Mouse (Mus musculus) yolk sac, embryonic 10.5 days (tissue): ENCODE data around the gene Cdc42se1.

ENCODE experiments used
- DNase-seq: peaks from one replicate; pipeline ENCODE4 v3.0.0-alpha.2; 2017; ENCODE audit warnings: low spot score

Cdc42se1 gene

DNA sequence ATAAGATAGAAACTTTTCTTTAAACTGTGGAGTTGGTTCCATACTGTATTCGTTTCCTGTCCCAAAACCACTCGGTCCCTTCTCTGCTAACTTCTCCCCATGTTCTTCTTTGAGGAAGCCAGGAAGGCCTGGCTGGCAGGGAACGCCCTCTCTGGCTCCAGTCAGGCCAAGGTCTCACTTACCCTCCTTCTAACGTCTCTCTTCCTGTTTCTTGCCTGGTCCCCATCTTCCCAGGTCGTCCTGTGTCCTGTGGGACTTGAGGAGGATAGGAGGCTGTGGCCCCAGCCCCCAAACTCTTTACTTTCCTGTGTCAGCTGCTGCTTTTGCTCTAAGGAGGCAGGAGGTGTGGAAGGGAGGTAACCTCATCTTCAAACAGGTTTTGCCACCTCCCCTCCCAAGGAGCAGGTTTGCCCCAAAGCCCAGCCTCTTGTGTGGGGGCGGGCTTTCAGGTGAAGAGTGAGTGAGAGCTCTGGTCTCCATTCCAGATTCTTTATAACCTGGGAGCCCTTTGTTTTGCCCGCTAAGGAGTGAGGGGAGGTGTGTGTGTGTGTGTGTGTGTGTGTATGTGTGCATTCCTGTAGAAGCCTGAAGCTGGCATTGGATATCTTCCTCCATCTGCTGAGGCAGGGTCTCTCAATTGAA, 22.4 kb downstream of the Cdc42se1 start, which contains the start of gene Bnipl:
Gene Bnipl, minus strand, starts transcription at position 411 of the 642 bp plus-strand sequence.
- DNase-seq, result no peak

DNA sequence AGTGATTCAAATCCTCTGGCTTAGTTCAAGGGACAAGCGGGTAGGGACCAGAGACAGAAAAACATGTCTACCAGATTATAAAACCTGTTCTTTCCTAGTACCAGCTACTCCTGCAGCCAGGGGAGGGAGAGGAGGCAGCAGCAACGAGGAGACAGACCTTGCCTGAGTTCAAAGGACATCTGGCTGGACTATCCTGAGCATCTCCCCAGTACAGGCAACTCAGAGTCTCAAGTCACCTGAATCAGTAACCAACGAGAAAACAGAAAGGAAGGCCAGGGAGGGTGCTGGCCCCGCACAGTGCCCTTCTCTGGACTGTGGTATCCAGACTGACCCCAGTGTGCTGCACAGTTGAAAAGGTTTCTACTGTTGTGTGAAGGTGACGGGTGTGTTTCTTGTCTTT, 28.4 kb downstream of the Cdc42se1 start:
- DNase-seq, result no peak

DNA sequence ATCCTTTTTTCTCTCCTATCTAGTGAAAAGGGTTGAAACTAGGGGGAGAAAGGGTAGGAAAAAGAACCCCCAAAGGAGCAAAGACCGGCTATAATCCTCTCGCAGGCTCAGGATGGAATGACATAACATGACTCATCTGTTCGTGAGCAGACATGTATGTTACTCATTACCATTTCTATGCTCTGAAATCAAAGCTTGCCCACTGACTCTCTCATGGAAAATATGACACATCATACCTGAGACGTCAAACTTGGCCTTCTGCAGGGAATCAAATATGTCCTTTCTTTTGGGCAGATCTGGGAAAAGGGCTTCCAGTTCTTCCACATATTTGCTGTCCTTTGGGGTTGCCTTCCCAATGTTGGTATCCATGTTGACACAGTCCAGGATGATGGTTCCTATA, 33.4 kb downstream of the Cdc42se1 start:
- DNase-seq, result no peak

DNA sequence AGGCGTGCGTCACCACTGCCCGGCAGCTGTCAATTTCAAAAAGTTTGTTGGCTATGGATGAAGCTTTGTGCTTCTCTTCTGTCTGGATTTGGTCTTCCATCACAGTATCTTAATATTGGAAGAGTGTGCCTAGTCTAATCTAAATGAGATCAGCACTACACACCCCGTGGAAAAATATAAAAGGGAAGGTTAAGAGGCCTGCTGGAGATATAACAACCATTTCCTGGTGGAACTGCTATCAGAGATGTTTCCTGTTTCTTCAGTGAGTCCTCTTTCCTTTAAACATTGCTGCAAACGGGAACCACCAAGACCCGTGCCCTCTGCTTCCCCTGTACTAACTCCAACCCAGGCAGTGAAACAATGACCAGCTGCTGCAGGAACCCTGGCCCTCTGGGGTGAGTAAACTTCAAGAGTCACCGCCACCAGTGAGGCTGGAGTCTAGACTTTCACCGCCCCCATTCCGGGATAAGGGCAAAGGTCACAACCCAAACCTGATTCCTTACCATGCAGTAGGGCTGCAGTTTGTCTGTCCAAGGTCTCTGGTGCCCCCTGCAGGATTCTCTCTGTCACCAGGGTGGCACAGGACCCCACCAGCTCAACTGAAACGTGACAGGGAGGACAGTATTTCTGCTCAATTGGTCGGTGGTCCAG, 34.7 kb downstream of the Cdc42se1 start:
- peak; percentile 92 for DNase-seq

DNA sequence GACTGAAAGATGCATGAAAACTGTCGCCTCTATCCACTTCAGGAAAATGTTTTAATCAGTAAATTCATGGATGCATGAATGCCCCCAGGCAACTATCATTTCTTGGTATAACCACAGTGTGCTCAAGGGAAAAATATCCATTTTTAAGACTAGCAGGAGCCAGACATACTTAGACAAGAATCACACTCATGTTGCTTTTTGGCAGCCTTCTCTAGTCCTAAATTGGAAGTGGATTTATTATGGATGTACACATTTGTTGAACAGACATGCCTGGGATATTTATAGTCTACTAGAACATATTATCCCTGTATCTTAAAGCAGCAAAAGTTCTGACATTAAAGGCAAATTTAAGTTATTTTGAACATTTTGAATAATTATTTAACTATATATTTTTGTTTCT, 36.2 kb downstream of the Cdc42se1 start:
- DNase-seq, result no peak

DNA sequence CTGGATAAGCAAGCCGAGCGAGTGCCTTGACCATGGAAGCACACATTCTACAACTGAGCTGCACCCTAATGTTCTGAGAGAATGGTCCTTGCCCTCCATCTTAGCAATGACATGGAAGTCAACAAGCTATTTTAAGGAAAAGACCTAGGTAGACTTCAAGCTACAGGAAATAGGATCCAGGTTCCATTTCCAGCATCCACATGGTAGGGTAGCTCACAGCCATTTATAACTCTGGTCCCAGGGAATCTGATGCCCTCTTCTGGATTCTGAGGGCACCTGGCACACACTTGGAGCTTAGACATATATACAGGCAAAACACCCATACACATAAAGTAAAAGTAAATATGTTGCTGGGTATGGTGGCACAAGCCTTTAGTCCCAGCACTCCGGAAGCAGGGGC, 37.5 kb downstream of the Cdc42se1 start:
- DNase-seq, result no peak

DNA sequence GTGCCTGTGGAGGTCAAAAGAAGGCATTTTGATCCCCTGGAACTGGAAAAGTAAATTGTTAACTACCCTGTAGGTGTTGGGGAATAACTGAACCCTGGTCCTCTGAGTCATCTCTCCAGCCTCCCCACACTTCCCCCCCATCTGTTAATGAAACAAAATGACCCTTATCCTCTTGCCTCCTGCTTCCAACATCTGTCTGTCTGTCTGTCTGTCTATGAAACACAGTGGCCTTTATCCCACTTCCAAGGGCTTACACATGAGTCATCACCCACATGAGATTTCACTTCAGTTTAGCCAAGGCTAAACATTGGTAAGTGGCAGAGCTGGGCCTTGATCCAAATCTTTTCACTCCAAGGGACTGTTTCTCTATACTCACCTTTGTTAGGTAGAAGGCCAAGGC, 39.3 kb downstream of the Cdc42se1 start:
- peak; percentile 66 for DNase-seq

DNA sequence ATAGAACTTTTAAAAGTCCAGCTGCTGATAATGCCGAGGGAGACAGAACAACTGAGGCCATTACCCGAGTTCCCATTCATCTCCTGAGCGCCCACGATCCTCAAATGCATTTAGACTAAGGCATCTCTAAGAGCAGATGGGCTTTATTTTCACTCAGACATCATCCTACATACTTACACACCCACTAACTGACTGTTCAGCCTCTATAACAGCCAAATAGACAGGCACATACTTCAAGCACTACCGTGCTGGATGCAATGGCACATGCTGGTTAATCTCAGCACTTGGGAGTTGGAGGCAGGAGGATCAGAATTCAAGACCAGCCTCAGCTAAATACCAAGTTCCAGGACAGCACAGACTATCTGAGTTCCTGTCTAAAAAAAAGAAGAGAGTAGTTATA, 41.3 kb downstream of the Cdc42se1 start:
- no peak for DNase-seq

DNA sequence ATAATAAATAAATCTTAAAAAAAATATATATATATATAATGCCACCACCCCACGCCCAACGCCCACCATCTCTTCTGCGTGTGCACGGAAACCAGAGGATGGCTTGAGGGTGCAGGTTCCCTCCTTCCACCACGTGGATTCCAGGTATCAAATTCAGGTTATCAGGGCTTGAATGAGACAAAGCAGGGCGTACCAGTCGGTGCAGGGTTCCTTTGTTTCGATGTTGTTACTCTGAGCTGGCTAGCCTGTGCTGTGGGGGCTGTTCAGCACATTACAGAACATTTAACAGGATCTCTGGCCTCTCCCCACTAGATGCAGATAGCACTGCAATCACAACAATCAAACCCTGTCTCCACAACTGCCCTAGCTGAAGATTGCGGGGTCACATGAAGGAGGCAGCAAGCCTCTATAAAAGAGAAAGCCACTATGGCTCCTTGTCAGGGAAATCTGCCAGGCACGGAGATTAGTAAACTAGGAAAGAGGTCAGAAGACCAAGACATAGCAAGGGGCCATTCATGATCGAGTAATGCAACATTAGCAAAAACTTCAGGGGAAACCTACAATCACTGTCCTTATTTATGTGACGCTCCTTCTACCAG, 42.3 kb downstream of the Cdc42se1 start:
- DNase-seq, result no peak

DNA sequence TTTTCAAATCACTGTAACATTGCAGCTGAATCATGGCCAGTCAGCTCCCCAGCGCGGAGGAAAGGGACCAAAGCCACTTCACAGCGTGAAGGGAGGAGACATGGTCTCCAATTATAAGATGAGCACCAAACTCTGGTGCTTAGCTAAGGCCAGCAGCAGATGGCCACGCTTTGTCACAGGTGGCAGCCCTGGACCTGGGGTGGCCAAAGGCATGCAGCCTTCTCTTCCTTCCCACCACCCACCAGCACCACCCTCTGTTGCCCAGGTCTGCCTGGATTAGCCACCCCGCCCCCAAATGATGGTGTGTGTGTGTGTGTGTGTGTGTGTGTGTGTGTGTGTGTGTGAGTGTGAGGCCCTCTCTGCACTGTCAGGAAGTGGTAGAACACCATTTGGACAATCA, 44.9 kb downstream of the Cdc42se1 start:
- no peak for DNase-seq

DNA sequence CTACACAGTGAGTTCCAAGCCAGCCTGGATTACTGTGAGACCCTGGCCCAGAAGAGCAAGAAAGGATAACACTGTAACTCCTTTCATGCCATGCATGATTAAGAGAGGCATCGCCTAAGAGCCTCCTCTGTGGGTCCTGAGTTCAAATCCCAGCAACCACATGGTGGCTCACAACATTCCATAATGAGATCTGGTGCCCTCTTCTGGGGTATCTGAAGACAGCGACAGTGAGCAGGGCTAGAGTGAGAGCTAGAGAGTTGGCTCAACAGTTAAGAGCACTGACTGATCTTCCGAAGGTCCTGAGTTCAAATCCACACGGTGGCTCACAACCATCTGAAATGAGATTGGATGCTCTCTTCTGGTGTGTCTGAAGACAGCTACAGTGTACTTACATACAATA, 45.9 kb downstream of the Cdc42se1 start:
- DNase-seq, result no peak

DNA sequence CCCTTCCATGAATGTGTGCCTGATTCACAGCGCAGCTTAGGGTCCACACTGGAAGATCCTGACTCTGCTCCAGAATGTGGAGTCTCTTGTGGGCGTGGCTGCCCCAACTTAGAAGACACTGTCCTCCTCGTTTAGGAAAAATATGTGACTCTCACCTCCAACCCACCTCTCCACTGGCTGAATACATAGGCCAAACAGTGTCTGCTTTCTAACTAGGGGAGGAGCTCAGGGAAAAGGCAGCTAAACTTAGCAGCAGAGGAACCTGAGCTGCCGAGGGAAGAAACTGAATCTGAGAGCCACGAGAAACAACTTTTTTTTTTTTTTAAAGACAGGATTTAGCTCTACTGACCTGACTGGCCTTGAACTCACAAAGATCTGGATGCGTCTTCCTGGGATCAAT, 46.6 kb downstream of the Cdc42se1 start:
- no peak for DNase-seq

DNA sequence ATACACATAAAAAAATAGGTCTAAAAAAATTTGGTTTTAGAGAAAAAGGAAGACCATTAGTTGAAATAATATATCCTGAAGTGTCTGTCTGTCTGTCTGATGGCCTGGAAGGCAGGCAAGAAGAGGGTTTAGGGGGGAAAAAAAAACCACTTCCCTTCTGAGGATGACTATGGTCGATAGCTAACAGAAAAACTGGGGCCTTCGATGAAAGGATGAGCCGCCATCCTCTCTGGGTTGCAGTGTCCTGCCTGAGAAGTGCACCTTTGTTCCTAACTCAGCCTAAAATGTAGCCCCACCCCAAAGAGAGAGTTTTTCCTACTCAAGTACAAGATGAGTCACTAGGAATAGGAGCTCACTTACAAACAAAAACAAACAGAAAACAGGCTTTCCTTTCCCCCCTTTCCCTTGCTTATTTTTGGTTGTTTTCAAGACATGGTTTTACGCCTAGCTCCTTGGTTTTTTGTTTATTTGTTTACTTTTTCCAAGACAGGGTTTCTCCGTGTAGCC, 47.9 kb downstream of the Cdc42se1 start:
- no peak for DNase-seq

DNA sequence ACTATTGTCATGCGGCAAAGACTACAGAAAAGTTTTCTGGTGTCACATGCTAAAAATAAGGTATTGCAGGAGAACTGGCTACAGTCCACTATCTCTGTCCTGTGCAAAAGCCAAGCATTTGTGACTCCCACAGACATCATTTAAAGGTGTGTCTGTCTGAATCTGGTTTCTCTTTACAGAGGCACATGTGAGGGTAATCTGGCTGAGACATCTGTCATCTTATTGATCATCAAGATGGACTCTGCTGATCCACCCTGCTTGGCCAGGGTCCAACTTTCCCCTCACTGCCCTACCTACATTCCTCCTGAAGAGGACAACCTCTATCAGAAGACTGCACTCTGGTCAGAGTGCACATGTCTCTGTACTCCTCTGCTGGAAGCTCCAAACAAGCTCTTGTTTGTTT, 48.6 kb downstream of the Cdc42se1 start:
- DNase-seq, result peak; percentile 81

DNA sequence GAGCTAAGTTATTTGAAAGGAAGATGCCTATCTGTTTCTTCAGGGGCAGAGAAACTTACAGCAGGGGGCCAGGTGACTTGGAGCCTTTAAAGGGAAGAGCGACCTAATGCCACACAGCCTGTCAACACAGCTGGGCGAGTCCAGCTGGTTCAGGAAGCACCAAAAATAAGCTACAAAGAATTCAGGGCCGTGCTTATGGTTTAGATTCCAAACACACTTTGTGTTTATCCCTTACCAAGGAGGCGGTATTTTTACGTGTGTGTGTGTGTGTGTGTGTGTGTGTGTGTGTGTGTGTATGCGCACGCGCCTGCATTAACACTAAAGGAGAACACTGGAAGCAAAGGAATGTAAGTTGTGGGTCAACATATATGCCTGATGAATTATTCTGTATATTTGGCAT, 52.2 kb downstream of the Cdc42se1 start:
- DNase-seq, result peak; percentile 50

DNA sequence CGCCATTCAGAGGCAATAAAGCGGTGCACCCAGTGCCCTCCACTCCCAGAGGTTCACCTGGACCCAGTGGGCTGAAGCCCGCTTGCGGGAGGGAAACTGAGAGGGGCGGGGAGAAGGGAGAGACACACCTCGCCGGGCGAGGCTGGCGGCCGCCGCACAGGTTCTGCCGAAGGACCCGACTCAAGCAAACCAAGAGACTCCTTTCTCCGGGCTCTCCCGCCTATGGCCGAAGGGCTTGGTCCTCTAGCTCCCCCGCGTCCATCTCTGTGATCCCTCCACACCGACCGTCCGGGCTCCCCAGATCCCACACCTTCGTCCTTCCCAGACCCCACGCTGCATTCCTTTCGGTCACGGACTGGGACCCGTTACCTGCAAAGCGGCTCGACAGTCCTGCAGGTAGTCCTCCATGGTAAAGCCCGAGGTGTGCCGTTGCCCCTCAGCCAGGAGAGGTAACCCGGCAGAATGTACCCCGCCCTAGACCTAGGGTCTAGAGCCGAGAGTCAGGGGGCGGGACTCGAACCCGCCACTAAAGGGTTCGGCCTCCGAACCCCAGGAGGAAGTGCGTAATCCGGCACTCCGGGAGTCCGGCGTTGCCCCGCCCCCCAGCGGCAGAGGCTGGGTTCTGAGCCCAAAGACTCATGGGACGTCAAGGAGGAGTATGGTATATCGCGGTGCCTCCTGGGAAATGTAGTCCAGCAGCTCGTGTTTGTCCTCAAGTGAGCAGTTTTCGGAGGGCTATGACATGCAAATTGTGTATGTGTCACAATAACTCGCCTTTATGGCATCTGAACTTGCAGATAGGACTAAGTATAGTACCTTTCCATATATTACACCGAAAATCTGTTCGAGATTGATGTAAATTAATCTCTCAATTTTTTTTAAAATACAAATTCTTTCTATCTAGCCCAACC, 52.9 kb downstream of the Cdc42se1 start, which contains the start of the genes Mindy1 and Prune1:
Gene Mindy1, plus strand, starts transcription at position 130 of the 911 bp plus-strand sequence.
Gene Prune1, minus strand, starts transcription at position 861 of the 911 bp plus-strand sequence.
- DNase-seq, result peak; percentile 98

DNA sequence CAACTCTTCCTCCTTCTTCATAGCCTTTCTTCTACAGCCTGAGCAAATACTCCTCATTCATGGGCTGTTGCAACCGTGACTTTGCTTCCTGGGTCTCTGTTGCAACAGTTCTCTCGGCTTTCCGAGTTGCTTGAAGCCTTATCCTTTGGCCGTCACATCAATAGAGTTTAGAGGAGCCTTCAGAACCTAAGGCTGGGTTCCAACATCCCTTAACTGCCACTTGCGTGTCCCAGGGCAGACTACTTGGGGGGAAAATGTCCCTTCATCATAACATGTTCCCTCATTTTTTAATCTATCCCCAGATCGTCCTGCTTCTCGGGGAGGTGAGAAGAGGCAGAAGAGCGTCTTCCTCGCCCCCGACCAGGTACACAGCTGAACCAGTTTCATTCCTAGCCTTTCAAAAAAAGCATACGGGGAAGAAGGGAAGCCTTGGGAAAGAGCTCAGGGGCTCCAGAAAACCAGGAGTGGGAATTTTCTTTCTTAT, 53.9 kb downstream of the Cdc42se1 start:
- peak; percentile 73 for DNase-seq

DNA sequence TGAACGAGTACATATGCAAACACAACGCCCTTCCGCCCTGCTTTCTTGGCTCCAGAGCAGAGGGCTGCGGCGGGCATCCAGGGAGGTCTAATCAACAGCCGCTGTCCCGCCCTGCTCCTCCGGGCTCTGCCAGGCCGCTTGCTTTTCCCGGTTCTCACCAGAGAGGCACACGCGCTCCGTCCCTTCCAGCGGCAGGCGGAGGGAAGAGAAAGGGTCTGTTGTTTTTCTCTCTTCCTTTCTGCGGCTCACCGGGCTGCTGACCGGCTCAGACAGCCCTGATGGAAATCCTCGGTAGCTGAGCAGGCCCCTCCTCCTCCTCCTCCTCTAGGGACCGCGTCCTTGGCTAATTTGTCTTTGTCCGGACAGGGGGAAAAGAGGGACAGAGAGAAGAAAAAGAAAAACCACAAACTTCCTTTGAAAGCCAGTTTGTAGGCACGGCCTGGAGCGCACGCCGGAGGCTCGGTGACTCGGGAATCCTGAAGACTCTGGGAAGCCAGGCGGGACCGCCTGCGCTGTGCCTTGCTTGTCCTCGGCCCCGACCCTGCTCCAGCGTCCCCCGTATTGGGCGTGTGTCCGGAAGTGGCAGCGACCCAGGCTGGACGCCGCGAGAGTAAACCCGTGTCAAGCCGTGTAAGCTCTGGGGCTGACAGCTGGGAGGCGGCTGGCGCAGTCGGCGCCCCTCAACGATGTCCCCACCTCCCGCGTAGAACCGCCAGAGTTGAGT, 54.5 kb downstream of the Cdc42se1 start:
- peak; percentile 85 for DNase-seq

DNA sequence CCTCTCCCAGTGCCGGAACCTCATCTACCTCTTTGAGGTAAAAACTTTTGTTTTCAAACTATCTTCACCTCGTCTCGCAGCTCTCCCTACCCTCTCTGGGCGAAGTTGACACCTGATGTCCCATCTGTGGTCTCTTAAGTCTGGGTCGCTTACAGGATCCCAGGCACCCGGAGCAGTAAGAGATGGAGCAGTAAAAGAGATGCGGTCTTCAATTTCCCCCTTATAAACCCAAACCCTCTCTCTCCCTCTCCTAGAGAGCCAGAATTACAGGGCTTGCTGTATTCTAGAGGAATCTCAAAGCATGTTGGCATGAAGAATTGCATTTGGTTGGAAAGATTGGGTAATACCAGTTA, 55.0 kb downstream of the Cdc42se1 start:
- no peak for DNase-seq

DNA sequence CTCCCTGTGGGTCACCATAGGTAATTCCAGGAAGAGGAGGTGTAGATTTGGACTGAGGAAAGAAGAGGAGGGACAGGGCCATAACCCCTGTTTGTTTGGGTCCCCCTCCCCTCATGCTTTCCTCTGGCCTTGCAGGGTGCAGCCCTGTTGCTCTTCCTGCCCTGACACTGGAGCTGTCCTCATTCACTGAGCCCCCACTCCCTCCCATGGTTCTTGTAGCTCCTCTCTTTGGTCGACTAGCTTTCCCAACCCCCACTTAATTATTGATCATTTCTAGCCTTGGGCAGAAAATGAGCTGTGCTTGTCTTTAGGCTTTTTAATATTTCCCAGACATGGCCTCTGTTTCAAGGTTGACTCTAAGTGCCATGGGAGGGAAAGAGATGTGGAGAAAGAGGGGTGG, 55.5 kb downstream of the Cdc42se1 start:
- DNase-seq, result no peak
